Mouse (Mus musculus) brain, embryonic 18.5 days (tissue): ENCODE data around the gene Btg1-ps1.
"Not testable (repeated sequence)": the region's sequence is repeated elsewhere in the genome, so short reads cannot be mapped to it uniquely, and the experiment has no call there.

Source experiments
- DNase-seq: peaks from one replicate; pipeline ENCODE4 v3.0.0-alpha.2; 2012; ENCODE audit warnings: low read depth, low spot score

Gene Btg1-ps1

DNA sequence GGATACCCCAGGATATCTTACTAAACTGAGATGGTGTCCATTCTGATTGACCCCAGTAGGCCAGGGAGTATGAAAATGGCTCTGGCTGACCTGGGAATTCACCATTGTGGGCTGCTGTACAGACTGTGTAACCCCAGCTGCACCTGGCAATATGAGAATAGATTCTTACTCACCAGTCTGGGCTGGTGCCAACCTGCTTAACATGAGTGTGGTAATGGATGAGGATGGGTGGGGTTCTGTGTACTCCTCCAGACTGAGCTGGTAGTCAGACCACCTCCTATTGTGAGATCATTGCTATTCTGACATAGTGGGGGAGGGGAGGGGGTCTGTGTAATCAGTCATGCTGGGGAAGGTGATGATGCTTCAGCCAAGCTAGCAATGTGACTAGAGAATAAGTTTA, at the start of gene Btg1-ps1:
Gene Btg1-ps1, minus strand, starts transcription at position 219 of the 400 bp plus-strand sequence.
- not testable (repeated sequence) for DNase-seq

DNA sequence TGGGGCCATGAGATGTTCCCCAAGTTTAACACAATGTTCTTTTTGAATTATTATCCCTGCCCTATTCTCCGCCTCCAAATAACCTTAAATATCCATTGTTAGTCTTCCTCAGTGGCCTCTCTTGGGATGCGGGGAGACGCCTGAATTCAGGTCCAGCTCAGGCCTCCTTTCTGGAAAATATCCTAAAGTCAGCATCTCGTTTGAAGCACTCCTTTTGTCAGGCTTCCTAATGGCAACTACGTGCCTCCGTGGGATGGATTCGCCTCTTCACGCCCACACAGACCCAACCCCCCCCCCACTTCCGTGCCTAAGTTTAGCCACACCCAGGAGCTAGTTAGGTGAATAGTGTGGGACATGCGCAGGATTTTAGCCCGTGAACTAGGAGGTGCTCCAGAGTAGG, 47.6 kb upstream of the Btg1-ps1 start, which contains the start of gene Rhox10:
Gene Rhox10, plus strand, starts transcription at position 301 of the 400 bp plus-strand sequence.
- DNase-seq = no peak

DNA sequence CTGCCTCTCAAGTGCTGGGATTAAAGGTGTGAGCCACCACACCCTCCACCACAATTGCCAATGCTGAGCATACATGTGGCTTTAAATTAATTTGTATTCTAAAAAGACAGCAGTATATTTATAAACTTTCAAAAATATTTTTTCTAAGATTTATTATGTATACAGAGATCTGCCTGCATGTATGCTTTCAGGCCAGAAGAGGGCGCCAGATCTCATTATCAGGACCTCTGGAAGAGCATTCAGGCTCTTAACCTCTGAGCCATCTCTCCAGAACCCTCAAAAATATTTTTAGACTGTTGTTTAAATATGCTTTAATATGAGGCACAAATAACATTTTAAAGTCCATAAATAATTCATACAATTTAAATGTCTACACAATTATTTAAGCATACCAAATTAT, 42.9 kb upstream of the Btg1-ps1 start:
- no peak for DNase-seq

DNA sequence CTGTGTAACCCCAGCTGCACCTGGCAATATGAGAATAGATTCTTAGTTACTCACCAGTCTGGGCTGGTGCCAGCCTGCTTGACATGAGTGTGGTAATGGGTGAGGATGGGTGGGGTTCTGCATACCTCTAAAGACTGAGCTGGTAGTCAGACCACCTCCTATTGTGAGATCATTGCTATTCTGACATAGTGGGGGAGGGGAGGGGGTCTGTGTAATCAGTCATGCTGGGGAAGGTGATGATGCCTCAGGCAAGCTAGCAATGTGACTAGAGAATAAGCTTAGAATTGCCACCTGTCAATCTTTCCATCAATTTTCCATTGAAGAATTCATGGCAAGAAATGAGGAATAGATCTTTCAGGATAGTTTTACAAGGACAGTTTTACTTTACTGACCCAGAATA, 24.4 kb upstream of the Btg1-ps1 start, which contains the start of gene Btg1-ps2:
Gene Btg1-ps2, minus strand, starts transcription at position 101 of the 400 bp plus-strand sequence.
- DNase-seq = not testable (repeated sequence)

DNA sequence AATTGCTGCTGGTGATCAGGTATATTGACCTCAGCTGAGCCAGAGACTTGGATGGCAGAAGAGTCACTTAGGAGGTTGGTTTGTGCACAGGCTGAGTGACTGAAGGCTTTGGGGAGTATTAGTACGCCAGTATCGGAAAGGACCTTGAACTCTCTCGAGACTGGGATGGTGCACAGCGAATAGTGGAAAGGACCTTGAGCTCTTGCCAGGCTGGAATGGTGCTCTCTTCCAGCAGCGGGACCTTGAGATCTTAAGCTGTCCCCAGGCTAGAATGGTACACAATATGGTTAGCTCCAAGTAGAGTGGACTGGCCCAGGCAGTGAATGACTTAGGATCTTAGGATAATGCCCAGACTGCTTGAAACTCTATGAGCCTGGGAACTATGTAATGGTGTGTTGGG, 21.1 kb upstream of the Btg1-ps1 start:
- no peak for DNase-seq

DNA sequence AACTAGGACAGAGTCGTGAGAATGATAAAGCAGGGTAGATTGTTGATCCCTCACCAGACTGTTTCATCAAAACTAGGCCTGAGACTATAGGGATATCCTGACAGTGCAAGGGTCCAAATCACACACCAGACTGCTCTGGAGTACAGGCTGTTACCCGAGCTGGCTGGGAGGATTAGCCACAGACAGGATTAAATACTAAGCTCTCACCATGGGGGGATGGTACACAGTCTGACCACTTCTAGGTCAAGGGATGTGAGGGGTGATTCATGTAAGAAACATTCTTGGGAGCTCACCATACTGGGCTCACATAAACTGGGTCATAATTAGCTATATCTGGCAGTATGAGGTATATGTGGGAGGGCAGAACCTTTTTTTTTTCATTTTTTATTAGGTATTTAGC, 15.2 kb upstream of the Btg1-ps1 start:
- DNase-seq = no peak

DNA sequence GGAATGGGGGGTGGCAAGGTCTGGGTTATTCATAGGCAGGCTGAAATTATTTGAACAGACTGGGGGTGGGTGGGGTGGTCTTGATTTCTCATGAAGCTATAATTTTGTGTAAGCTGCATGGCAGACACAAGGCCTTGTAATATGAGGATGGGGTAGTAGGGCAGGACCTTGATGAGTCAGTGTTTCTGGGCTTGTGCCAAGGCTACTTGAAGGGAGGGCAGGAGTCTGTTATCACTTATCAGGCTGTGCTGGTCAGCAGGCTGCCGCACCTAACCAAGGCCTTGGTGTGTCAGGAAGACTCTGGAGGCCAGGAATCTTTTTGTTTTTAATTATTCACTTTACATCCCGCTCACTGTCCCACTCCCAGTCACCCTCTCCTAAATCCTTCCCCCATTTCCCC, 9.9 kb downstream of the Btg1-ps1 start:
- no peak for DNase-seq
